Mouse (Mus musculus) heart, postnatal 0 days (tissue): ENCODE results near the gene Adgrv1.

Experiments
- CTCF ChIP-seq: IDR thresholded peaks from 2 replicates; pipeline ENCODE4 v1.5.1; 2016; ENCODE audit warnings: antibody characterized with exemption, control low read depth, low read depth
- EP300 ChIP-seq: IDR thresholded peaks from 2 replicates; pipeline ENCODE4 v1.6.1; 2016; ENCODE audit warnings: antibody characterized with exemption, low read depth

DNA sequence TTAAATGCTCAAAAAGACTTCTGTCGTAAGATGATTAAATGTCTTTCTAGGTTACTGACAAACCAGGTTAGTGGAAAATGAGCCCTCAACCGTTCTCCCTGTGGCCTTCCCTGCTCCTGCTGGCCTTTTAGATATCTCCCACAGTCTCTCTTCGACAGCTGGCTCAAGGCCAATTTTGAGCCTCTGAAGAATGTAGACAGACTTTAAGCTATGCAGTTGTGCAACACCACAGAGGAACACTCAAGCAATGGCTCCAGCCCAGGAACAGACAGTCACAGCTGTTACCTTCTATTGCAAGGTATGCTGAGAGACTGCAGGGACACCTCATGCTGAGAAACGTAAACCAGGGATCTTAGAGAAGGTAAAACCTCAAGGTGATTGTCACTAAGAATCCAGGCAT lies 529.2 kb downstream of the Adgrv1 start:
- TF ChIP-seq CTCF (no peak), EP300 (no peak)
